Mouse (Mus musculus): ENCODE results near the gene Celf5.
A peak's percentile ranks its signal among the peaks of the same experiment; 100 is the strongest.

The Celf5 gene

GRCm38 (mm10) chr10:81426897-81427296 lies 55.6 kb downstream of the Celf5 start:
- DNase-seq (ENCODE audit: low spot score), result peak; percentile 46

- DNase-seq (ENCODE audit: low spot score), result peak; percentile 11
These were observed 56.3 kb downstream of the Celf5 start for GRCm38 (mm10) chr10:81426081-81426671.

DNA sequence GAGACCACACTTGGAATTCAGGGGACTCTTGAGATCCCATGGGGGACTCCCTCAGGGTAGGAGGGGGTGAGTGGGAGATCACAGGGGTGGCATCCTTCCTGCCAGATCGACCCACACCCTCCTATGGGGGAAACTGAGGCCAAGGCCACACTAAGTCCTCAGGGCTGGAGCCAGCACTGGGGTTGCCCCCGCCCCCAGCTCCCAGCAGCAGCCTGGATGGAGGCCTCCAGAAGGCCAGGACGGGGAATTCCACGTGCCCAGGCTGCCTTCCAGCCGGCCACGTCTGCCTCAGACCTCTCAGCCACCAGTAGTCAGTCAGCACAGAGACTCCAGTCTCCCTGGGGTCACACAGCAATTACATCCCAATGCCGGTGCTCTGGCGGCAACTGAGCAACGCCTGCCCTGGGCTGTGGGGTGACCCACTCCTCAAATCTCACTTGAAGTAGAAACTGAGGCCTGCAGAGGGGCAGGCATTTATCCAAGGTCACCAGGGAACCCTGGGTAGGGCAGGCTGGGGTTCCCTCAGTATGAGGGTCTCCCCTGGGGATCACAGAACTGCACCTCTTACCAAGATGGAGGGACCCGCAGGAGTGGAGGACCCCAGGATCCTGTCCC lies 57.2 kb downstream of the Celf5 start:
- peak; percentile 21 for DNase-seq (ENCODE audit: low spot score)

DNA sequence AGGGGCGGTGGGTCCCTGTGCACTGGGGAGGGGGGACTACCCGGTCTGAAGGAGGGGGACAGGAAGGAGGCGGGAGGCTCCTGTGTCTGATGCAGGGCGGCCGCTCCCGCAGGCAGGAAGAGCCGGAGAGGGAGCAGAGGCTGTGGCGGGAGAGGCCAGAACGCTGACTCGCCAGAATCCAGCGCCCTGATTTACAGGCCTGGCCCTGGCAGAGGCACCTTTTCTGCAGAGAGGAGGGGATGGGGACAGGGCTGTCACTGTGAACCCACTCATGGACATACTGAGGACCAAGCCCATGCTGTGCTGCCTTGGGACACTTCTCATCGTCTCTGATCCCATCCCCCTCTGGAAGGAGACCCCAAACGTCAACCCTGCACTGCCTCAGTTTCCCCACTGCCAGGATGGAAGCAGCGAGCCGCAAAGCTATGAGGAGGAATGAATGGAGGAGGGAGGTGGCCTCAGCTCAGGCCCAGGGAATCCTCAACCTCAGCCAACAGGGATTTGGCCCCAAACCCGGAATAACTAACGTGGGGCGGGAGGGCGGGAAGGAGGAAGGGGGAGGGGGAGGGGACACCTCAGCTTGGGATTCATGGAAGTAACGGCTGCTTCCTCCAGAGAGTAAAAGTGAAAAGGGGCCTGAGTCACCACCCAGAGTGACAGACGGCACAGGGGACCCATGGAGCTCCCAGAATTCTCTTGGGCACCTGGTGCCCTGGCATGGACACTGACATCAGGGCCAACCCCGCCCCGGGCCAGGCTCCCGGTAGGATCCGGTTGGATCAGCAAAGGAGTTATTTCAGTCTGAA lies 58.1 kb downstream of the Celf5 start:
- peak; percentile 16 for DNase-seq (ENCODE audit: low spot score)

- no peak for DNase-seq (ENCODE audit: low spot score)
These were observed 58.8 kb downstream of the Celf5 start for GRCm38 (mm10) chr10:81423476-81424245.

- DNase-seq (ENCODE audit: low spot score), result no peak
These were observed 59.8 kb downstream of the Celf5 start for GRCm38 (mm10) chr10:81422661-81423217.

DNA sequence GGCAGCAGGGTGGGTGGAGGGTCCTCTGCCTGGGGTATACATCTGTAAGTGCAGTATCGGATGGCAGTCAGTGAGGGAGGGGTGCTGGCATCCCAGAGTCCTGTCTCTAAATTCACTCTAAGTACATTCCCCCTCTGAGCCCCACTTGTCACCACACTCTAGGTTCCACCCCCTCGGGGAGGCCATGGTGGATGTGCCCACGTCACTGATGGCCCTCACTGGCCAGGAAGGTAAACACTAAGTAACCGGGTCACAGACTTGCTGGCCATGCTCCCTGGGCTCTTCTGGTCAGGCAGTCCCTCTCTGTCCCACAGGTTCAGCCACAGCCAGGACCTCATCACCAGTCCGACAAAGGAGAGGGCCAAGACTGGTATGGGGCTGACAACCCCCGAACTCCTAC lies 60.3 kb downstream of the Celf5 start:
- DNase-seq (ENCODE audit: low spot score), result no peak

DNA sequence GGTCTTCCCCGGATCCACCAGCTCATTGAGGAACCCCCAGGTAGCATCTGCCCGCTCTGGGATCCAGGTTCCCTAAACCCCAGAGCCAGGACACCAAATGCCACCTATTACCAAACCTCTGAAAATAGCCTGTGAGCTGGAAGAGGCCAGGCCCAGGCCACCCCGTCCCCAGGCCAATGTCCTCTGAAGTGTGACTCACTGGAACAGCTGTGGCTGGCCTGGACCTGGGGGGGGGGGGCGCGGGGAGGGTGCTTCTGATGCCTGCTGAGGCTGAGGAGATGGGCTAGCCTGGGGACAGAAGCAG lies 60.8 kb downstream of the Celf5 start:
- DNase-seq (ENCODE audit: low spot score), result no peak

- DNase-seq (ENCODE audit: low spot score), result no peak
These were observed 61.3 kb downstream of the Celf5 start for GRCm38 (mm10) chr10:81421041-81421796.

DNA sequence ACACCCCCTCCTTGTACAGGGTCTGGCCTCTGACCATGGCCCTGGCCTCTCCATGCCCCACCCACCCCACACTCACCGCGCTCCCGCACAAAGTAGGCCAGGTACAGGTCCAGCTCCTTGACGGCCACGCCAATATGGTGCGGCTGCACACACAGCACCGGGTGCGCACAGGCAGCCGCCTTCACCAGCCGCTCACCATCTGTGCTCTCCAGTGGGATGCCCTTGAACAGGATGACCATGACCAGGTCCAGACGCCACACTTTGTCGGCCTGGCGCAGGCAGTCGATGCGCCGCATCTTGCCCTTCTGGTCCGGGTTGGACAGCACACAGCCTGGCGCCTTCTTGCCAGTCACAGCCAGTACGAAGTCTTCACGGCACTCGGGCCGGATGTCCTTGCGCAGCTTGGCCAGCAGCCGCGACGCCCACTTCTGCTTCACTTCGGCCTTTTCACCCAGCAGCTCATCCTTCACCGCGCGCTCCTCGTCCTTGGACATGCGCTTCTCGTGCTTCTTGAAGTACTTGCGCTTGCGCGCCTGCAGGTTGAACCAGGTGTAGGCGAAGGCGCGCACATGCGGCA lies 62.2 kb downstream of the Celf5 start:
- DNase-seq (ENCODE audit: low spot score), result no peak

GRCm38 (mm10) chr10:81419111-81419928 lies 63.2 kb downstream of the Celf5 start:
- DNase-seq (ENCODE audit: low spot score), result no peak

GRCm38 (mm10) chr10:81418216-81419070 lies 64.1 kb downstream of the Celf5 start:
- no peak for DNase-seq (ENCODE audit: low spot score)

GRCm38 (mm10) chr10:81417227-81418215 lies 65.0 kb downstream of the Celf5 start:
- no peak for DNase-seq (ENCODE audit: low spot score)

DNA sequence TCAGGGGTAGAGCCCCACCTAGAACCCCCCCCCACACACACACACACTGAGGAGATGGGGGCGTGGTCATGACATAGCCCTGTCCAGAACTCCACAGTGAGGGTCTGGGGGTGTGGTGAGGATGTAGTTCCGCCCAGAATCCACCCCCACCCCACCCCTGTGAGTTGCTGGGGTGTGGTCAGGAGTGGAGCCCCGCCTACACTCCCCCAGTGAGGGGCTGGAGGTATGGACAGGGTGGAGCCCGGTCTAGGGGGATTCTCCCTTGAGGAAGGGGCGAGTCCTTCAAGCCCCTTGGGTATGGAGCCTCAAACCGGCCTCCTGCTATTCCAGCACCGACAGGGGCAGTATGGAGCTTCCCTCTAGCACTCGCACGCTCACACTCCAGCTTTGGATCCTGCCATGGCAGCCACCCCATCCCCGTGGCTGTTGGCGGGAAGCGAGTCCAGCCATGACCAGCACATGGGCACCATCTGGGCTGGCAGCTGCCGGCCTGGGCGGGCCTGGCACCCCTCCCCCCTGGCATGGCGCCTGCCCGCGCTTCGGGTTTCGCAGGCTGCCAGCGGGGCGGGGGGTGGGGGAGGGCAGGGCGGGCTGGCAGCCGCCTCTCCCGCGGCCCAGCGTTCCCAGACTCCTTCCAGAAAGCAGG lies 65.8 kb downstream of the Celf5 start:
- peak; percentile 84 for DNase-seq (ENCODE audit: low spot score)

GRCm38 (mm10) chr10:81415549-81416310 lies 66.8 kb downstream of the Celf5 start:
- no peak for DNase-seq (ENCODE audit: low spot score)

GRCm38 (mm10) chr10:81415146-81415545 lies 67.4 kb downstream of the Celf5 start:
- no peak for DNase-seq (ENCODE audit: low spot score)

GRCm38 (mm10) chr10:81414682-81415081 lies 67.8 kb downstream of the Celf5 start:
- DNase-seq (ENCODE audit: low spot score), result no peak
